Mouse (Mus musculus): ENCODE results near the gene Med12l.

DNA sequence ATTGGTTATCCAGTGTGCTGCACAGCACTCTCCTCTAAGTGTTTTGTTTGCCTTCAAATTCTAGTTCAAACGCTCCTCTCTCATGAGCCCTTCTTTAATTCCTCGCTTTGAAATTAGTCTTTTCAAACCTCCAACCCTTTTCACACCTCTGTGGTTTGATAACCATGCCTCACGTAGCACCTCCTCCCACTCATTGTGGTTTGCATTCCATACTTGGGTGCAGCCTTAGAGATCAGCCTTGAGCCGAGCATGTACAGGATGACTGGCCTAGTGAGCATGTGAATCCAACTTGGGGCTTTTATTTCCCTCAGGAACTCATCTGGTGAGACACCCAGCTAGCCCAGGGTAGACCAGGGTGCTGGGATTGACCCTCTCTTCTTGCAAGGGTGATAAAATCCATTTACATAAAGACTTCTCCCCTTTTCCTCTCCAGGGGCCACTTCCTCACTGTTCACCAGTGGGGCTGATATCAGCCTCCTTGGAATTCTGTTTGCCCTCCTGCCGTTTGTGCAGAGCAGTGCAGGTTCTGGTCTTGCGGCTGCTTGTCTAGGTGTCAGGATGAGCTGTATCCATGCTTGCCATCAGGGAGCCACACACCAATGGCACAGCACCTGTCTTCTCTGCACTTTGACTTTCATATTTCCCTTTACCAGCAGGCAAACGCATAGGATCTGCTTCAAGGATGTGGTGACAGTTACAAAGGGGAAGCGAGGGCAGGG, 198.3 kb downstream of the Med12l start:
- TF ChIP-seq POLR2A (IDR thresholded peaks at IDR 0.05; ENCODE audit: low read depth, low read length), result no peak
- no peak for TF ChIP-seq MXI1 (IDR thresholded peaks at IDR 0.05; ENCODE audit: low read depth, low read length)
- no peak for TF ChIP-seq CHD2 (IDR thresholded peaks at IDR 0.05; ENCODE audit: low read length)
- no peak for TF ChIP-seq CTCF (conservative IDR thresholded peaks at IDR 0.05 in 1 of 2, IDR thresholded peaks at IDR 0.05 in 1 of 2; ENCODE audit: low read depth in 2 of 2, low read length in 2 of 2)
- no peak for TF ChIP-seq ZC3H11A (IDR thresholded peaks at IDR 0.05; ENCODE audit: low read depth, low read length)
- TF ChIP-seq MEF2A (IDR thresholded peaks at IDR 0.05; ENCODE audit: borderline replicate concordance, low read depth, low read length), result no peak
- no peak for TF ChIP-seq MAX (IDR thresholded peaks at IDR 0.05; ENCODE audit: low read length)
